Mouse (Mus musculus) frontal cortex, adult 2 months (tissue): ENCODE results near the gene Rdh13. TPM values are rescaled to one million over a fixed set of nuclear protein-coding genes. Genes with fewer than 3 reads are reported as not detected.
"Not testable (repeated sequence)": the region's sequence is repeated elsewhere in the genome, so short reads cannot be mapped to it uniquely, and the experiment has no call there.

Source experiments
- DNase-seq, 2 experiments: peaks; one replicate each; pipeline ENCODE4 v3.0.0; 2022; ENCODE audit warnings: low spot score in 1 of 2; ENCODE audit errors: extremely low spot score in 1 of 2
- polyA plus RNA-seq: library from polyadenylated mRNA; depleted of rRNA; stranded (reverse); fragments of >200 nt; gene quantifications from 2 replicates; pipeline ENCODE4 v1.2.3, GENCODE M21; 2012; rRNA removed

The Rdh13 gene
- polyA plus RNA-seq, 1 experiment: 33.6 TPM

DNA sequence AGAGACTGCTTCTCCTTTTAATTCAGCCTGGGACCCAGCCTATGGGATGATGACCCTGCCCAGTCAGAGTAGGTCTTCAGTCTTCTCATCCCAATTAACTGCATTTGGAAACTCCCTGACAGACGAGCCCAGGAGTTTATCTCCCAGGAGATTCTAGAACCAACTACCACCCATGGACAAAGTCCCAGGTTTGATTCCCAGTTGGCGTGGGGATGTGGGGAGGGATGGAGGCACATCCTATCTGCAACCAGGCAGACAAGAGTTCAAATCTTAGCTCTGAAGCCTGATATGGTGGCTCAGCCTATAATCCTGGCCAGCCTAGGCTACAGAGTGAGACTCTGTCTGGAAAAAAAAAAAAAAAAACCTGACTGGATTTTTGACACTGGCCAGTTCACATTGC, 7.7 kb downstream of the Rdh13 start:
- no peak for DNase-seq

DNA sequence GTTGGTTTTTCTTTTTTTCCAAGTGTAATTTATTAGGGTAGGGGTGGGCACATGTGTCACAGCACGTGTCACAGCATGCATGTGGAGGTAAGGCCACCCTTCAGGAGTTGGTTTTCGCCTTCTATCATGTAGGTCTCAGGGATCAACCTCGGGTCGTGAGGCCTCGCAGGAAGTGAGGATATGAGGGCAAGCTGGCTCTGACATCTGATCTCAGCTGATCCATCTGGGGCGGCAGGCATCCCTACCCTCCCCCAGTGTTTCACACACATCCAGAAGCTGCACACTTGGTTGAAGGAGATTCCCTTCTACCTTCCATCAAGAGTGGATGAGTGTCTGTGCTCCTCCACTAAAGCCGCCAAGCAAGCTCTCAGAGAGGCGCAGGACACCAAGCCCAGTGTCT, 13.4 kb downstream of the Rdh13 start:
- DNase-seq: no peak

DNA sequence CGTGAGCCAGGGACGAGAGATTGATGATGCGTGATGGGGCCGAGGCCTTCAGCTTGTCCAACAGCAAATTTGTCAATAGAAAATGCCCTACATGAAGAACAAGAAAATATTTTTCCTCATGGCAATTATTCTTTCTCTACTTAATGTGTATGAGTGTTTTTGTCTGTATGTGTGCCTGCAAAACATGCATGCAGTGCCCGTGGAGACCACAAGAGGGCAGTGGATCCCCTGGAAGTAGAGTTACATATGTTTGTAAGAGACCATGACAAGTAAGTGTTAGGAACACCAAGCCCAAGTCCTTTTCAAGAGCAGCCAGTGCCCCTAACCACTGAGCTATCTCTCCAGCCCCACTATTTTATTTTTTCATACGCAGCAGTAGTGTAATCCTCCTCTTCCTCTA, 13.9 kb downstream of the Rdh13 start:
- DNase-seq: peak in 1 of 2 experiments; percentile 70

DNA sequence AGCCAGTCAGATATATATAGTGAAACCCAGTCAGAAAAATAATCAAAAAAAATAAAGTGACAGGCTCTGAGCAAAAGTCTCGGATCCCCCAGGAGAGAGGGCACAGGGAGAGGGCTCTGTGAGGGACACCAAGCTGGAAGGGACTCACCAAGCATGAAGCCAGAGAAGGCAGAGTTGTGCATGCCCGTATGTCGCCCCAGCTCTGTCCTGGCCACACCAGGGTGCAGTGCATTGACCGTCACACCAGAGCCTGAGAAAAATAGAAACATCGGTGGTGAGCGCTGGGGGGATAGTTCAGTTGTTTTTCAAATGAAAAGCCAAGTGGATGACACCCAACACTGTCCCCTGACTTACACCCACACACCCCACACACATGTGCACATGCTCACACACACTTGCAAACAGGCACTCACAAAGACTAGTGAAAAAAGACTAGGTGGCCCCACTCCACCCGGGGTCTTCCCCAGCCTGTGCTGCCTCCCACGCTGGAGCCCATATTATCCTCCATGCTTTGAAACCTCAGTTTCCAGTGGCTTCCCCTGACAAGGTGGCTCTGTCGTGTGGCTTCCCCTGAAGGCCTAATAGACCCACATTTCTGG, 15.1 kb downstream of the Rdh13 start:
- no peak for DNase-seq

DNA sequence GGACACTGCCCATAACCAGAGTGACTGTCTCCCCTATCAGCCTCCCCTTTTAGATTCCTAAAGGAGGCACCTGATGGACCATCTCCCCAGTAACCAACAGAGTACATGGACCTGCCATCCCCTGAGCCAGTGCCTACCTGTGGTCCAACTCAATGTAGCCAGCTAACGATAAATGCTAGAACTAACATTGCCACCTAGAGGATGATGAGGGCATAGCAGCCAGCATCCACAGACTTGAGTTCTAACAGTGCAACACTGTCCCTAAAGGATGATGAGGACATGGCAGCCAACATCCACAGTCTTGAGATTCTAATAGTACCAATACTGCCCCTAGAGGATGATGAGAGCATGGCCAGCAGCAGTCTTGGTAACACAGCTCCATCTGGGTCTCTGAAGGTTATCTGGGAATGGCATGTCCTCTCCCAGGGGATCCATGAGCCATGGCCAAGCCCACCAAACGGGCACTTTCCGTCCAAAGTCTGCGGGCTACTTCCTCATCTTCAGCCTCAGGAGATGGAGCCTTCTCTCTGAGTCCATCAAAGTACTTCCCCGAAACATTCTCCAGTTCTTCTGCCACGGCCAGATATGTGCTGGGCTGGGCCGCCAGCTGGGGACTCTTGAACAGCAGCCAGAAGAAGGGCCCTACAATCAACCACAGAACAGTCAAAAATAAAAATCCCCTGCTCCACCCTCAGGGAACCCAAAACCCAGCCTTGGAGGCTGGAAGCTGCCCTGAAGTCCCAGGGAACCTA, 18.1 kb downstream of the Rdh13 start:
- DNase-seq: peak; percentile 93 to 98

DNA sequence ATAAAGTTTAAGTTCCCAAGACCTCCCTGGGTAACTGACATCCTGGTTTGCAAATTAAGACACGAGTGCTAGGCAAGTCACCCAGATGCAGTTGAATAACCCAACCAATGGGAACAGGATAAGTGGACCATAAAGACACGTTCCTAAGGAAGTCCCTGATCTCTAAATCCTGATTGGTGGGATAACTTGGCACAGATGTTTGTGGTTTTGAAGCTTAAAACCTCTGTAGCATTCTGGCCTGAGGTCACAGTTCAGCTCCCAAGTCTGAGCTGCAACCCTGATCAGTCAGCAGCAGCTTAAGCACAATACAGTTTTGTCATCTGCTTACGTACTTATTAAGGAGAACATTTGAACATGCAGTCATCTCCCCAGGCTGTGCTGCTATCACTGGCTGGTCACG, 25.2 kb downstream of the Rdh13 start:
- no peak for DNase-seq

DNA sequence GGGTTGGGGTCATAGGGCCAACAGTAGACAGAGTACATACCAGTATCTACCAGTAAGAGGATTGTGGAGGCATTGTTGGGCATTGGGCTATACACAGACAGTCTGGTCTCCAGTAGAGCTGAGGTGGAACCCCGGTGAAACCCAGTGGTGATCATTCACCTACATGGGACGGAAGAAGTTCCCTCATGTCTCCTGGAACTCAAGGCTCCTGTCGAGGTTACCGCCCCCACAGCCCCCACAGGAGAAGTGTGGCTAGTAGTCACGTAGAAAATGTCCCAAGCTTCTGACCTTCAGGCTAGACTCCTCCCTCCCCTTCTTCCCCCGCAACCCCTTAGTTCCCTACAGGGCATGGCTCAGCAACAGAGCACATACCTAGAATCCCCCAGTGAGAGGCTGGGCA, 25.8 kb downstream of the Rdh13 start:
- DNase-seq: no peak

DNA sequence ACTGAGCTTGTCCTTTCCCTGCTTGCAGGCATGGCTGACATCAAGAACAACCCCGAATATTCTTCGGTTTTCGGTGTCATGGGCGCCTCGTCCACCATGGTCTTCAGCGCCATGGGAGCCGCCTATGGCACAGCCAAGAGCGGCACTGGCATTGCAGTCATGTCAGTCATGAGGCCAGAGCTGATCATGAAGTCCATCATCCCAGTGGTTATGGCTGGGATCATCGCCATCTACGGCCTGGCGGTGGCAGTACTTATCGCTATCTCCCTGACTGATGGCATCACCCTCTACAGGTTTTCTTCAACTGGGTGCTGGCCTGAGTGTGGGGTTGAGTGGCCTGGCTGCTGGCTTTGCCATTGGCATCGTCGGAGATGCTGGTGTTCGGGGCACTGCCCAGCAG, 33.0 kb downstream of the Rdh13 start:
- not testable (repeated sequence) for DNase-seq

DNA sequence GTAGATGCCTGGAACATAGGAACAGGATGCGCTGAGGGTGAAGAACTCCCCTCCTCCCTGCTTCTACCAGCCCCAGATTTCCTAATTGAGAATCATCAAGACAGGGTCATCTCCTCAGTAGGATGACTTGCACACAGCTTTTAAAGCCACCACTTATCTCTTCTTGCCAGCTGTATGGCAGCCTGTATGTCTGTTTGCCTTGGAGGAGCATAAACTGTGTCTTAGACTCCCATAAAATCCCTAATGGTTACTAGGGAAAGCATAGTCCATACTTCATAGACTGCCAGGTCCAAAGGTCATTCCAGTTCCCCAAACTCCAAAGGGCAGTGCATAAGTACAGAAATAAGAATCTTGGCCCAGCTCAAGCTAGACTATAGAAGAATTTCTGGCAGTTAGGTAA, 47.7 kb downstream of the Rdh13 start, which contains the start of gene Gp6:
TSS of gene Gp6 (minus strand) at position 15 of the 400 bp plus-strand sequence.
- DNase-seq: no peak

Other genes with a start within 250 kb of the Rdh13 start
- gene Lilra5, start 207.9 kb downstream of the Rdh13 start, polyA plus RNA-seq: 0.06 and 0.18 TPM in 2 replicates
- gene Ncr1, start 107.9 kb downstream of the Rdh13 start, polyA plus RNA-seq: not detected in 2 replicates
- 0.02 TPM in 1 of 2 replicates, not detected in the other for gene Gp6, start 47.9 kb downstream of the Rdh13 start, polyA plus RNA-seq
- gene Eps8l1, start 15.0 kb upstream of the Rdh13 start, polyA plus RNA-seq: 8.2 and 27.7 TPM in 2 replicates
- 102 and 135 TPM in 2 replicates for gene Ppp1r12c, start 56.0 kb upstream of the Rdh13 start, polyA plus RNA-seq
- gene Tnnt1, start 70.7 kb upstream of the Rdh13 start, polyA plus RNA-seq: 10.7 and 12.6 TPM in 2 replicates
- gene Tnni3, start 78.6 kb upstream of the Rdh13 start, polyA plus RNA-seq: 8.3 and 12.1 TPM in 2 replicates
- 1.4 and 1.6 TPM in 2 replicates for gene Dnaaf3, start 86.8 kb upstream of the Rdh13 start, polyA plus RNA-seq
- gene Syt5, start 101.9 kb upstream of the Rdh13 start, polyA plus RNA-seq: 185 and 235 TPM in 2 replicates
- gene Ptprh, start 158.4 kb upstream of the Rdh13 start, polyA plus RNA-seq: 1.00 and 1.1 TPM in 2 replicates
- gene Tmem86b, start 185.8 kb upstream of the Rdh13 start, polyA plus RNA-seq: 37.9 and 45.7 TPM in 2 replicates
- gene Ppp6r1, start 213.4 kb upstream of the Rdh13 start, polyA plus RNA-seq: 128 and 129 TPM in 2 replicates
- gene Hspbp1, start 239.4 kb upstream of the Rdh13 start, polyA plus RNA-seq: 98.4 and 107 TPM in 2 replicates
- gene Brsk1, start 245.0 kb upstream of the Rdh13 start, polyA plus RNA-seq: 244 and 251 TPM in 2 replicates